ENCODE assay signal across 38 mouse cellular contexts in genomic region chr6:38139086-38139485, GRCm38 (mm10). TPM values are rescaled to one million over a fixed set of nuclear protein-coding genes. Genes with fewer than 3 reads are reported as not detected.
"Had no signal": no experiment of that assay in that cellular context is flagged by ENCODE, and none has a peak within 500 bp of the region (broad histone marks: within the 10 kb centered on the region; RNA-seq: fewer than 3 reads in every experiment).

No protein-coding gene starts in this region.

- H3K27me3 ChIP-seq: heart, embryonic 13.5 days; heart, embryonic 15.5 days; hindbrain, embryonic 13.5 days; hindbrain, embryonic 15.5 days; kidney, embryonic 15.5 days; limb, embryonic 12.5 days; liver, embryonic 13.5 days; liver, embryonic 15.5 days had no signal

- ATAC-seq: hindbrain, postnatal 0 days; intestine, embryonic 16.5 days had no signal

- DNase-seq: gastrocnemius, adult 2 months; gastrocnemius, postnatal 10 days; gastrocnemius, postnatal 25 days; heart, adult 11 months; heart, postnatal 14 days; heart, postnatal 36 days; kidney, adult 11 months; kidney, adult 2 months; kidney, adult 9 months; kidney, postnatal 14 days; kidney, postnatal 36 days; layer of hippocampus, adult 9-11 months; layer of hippocampus, postnatal 36 days; liver; liver, embryonic 13.5 days had no signal

RNA-seq across cellular contexts. Expression of gene Atp6v0a4, which starts 14.7 kb away (rescaled TPM):
- total RNA-seq: hematopoietic stem cell, adult 5-6 weeks had no signal
- polyA plus RNA-seq: heart, embryonic 10.5 days; hindbrain, embryonic 11.5 days; limb, embryonic 10.5 days; limb, embryonic 12.5 days had no signal

RNA-seq across cellular contexts. Expression of gene Tmem213, which starts 30.0 kb away (rescaled TPM):
- total RNA-seq: gastrocnemius, adult 2 months; gastrocnemius, postnatal 10 days; gastrocnemius, postnatal 25 days; heart, adult 8-10 months; heart, postnatal 14 days; heart, postnatal 36 days; hematopoietic stem cell, adult 5-6 weeks; hindbrain, postnatal 0 days; layer of hippocampus, adult 18-20 months; layer of hippocampus, adult 8-10 months; layer of hippocampus, postnatal 14 days; layer of hippocampus, postnatal 36 days; left cerebral cortex, adult 2 months; left cerebral cortex, postnatal 14 days; left cerebral cortex, postnatal 36 days had no signal
- polyA plus RNA-seq: heart, embryonic 10.5 days; heart, embryonic 13.5 days; heart, postnatal 0 days; hindbrain, embryonic 11.5 days; hindbrain, embryonic 13.5 days; hindbrain, embryonic 15.5 days; hindbrain, postnatal 0 days; intestine, embryonic 16.5 days; large intestine, adult 2 months; limb, embryonic 10.5 days; liver, embryonic 11.5 days; liver, embryonic 13.5 days; liver, embryonic 15.5 days had no signal
